In the genomic region with DNA sequence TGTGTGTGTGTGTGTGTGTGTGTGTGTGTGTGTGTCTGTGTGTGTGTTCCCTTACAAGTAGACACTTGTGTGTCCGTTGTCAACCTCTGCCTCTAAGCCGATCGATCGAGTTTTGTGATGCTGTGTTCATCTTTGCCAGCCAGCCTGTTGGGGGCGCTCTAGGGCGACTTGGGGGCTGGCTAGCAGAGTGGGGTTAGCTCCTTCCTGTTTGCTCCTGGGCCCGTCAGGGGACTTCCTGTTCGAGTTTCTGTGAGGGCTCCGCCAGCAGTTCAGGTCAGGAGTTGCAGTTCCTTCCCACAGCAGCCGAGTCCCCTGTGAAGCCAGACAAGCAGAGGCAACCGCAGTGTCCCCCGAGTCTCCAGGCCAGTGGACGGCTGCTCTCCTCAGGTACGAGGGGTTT, we compare ENCODE assay signal across 10 mouse cellular contexts. TPM values are rescaled to one million over a fixed set of nuclear protein-coding genes. Genes with fewer than 3 reads are reported as not detected.
DNase-seq lines count a peak whose midpoint lies in the region; ATAC-seq and TF ChIP-seq lines count a peak whose summit lies in the region.
"Had no signal": no experiment of that assay in that cellular context is flagged by ENCODE, and none has a peak within 500 bp of the region (broad histone marks: within the 10 kb centered on the region; RNA-seq: fewer than 3 reads in every experiment).

No protein-coding gene starts in this region.

- H3K27ac ChIP-seq in heart, adult 2 months: no peak overlapping the region
- no peak overlapping the region for H3K27ac ChIP-seq in spleen, adult 2 months (ENCODE audit: insufficient read depth, low read length)
- no peak overlapping the region for H3K27ac ChIP-seq in liver, postnatal 0 days (ENCODE audit: low read depth)
- H3K27ac ChIP-seq: lung, embryonic 15.5 days had no signal

- no peaks in the 10 kb centered on the region for H3K79me2 ChIP-seq in heart, adult 2 months (replicated peaks; ENCODE audit: control insufficient read depth, insufficient read depth, low read length)

- WGBS in heart, adult 2 months: 80% methylated on average over 14 of the region's 14 CpGs
- WGBS in spleen, adult 2 months: 82% methylated on average over 14 of the region's 14 CpGs
- 78% methylated on average over 14 of the region's 14 CpGs for WGBS in liver, postnatal 0 days (ENCODE audit: insufficient replicate concordance)

- peak; percentile 15; the same call in 1 of the 2 replicates for TF ChIP-seq CTCF in heart, adult 2 months (IDR thresholded peaks at IDR 0.05)
- TF ChIP-seq CTCF in spleen, adult 2 months (IDR thresholded peaks at IDR 0.05; ENCODE audit: extremely low read depth, insufficient read depth, insufficient read length, insufficient replicate concordance): no peak
- TF ChIP-seq CTCF in liver, postnatal 0 days (IDR thresholded peaks at IDR 0.05; ENCODE audit: low read depth): peak; percentile 43

- no peak overlapping the region for H3K9ac ChIP-seq in heart, adult 2 months (ENCODE audit: low read depth, low read length)
- no peak overlapping the region for H3K9ac ChIP-seq in liver, postnatal 0 days (replicated peaks)
- H3K9ac ChIP-seq: lung, embryonic 15.5 days had no signal

- peaks cover 4% of the 10 kb centered on the region; the same call in 1 of the 2 replicates for H3K4me1 ChIP-seq in heart, adult 2 months (ENCODE audit: control insufficient read depth, insufficient read depth, low read length)
- no peaks in the 10 kb centered on the region for H3K4me1 ChIP-seq in spleen, adult 2 months (ENCODE audit: control insufficient read depth, insufficient read depth, insufficient read length)
- no peaks in the 10 kb centered on the region for H3K4me1 ChIP-seq in liver, postnatal 0 days (ENCODE audit: insufficient read depth)
- H3K4me1 ChIP-seq: lung, embryonic 15.5 days had no signal

- TF ChIP-seq POLR2A in heart, adult 2 months (IDR thresholded peaks at IDR 0.05; ENCODE audit: insufficient read depth, low read depth, low read length): no peak
- TF ChIP-seq POLR2A in spleen, adult 2 months (IDR thresholded peaks at IDR 0.05; ENCODE audit: low read depth, low read length): no peak

- H3K27me3 ChIP-seq in heart, adult 2 months (ENCODE audit: control insufficient read depth, insufficient read depth, low read length): no peaks in the 10 kb centered on the region
- no peaks in the 10 kb centered on the region for H3K27me3 ChIP-seq in spleen, adult 2 months (ENCODE audit: control insufficient read depth, insufficient read depth, low read length)
- no peaks in the 10 kb centered on the region for H3K27me3 ChIP-seq in liver, postnatal 0 days (ENCODE audit: insufficient read depth, low read length)
- H3K27me3 ChIP-seq: lung, embryonic 15.5 days had no signal

- intact Hi-C loops in heart, adult 2 months (cut with DNase I): no loop called here
- intact Hi-C loops in heart, postnatal 25 days (cut with DNase I): loop anchor here (10.0 kb wide), 1 partner anchor 117 kb away; no protein-coding TSS in a partner anchor

- no peaks in the 10 kb centered on the region for H3K9me3 ChIP-seq in liver, postnatal 0 days (ENCODE audit: low read length)
- H3K9me3 ChIP-seq: lung, embryonic 15.5 days had no signal

- no peak overlapping the region for H3K4me2 ChIP-seq in liver, postnatal 0 days (ENCODE audit: low read depth, low read length)
- H3K4me2 ChIP-seq: lung, embryonic 15.5 days had no signal

- no peak for TF ChIP-seq EP300 in heart, adult 2 months (IDR thresholded peaks at IDR 0.05; ENCODE audit: insufficient read depth, low read depth, low read length)
- TF ChIP-seq EP300 in liver, postnatal 0 days (IDR thresholded peaks at IDR 0.05; ENCODE audit: low read depth): no peak

- no peak overlapping the region for H3K4me3 ChIP-seq in heart, adult 2 months
- no peak overlapping the region for H3K4me3 ChIP-seq in spleen, adult 2 months (ENCODE audit: extremely low read depth, insufficient read depth, insufficient read length)
- H3K4me3 ChIP-seq in liver, postnatal 0 days (ENCODE audit: low read depth, low read length): no peak overlapping the region
- H3K4me3 ChIP-seq: lung, embryonic 15.5 days had no signal

- DNase-seq in heart, adult 2 months: no peak
- DNase-seq in heart, postnatal 25 days (ENCODE audit: low spot score): no peak
- DNase-seq in spleen, adult 2 months (ENCODE audit: low read depth in 1 of 2, low spot score in 2 of 2): peak; percentile 7 to 12
- no peak for DNase-seq in spleen, adult 12 weeks (ENCODE audit: low spot score)
- DNase-seq in liver, postnatal 0 days: peak; percentile 40
- DNase-seq in thymus, postnatal 4 days: peak; percentile 69
- no peak for DNase-seq in heart, adult 8-10 months (ENCODE audit: low spot score)
- no peak for DNase-seq in kidney, postnatal 36 days
- DNase-seq: cerebellum, postnatal 36 days had no signal

- peaks cover 3% of the 10 kb centered on the region; the same call in 1 of the 2 replicates for H3K36me3 ChIP-seq in heart, adult 2 months (ENCODE audit: control insufficient read depth, insufficient read depth, low read length)
- H3K36me3 ChIP-seq in spleen, adult 2 months (ENCODE audit: control insufficient read depth, insufficient read depth, low read length): peaks cover 12% of the 10 kb centered on the region
- peaks cover 19% of the 10 kb centered on the region; the same call in 1 of the 2 replicates for H3K36me3 ChIP-seq in liver, postnatal 0 days (replicated peaks; ENCODE audit: insufficient read depth, low read length)

- ATAC-seq in liver, postnatal 0 days: peak; percentile 29

RNA-seq across cellular contexts. Expression of gene Leo1, which starts 27.0 kb away (rescaled TPM):
- 10 to 100 TPM; 12.4 to 20.4 TPM for total RNA-seq in heart, adult 2 months (2021)
- polyA plus RNA-seq in heart, adult 2 months (2012; rRNA removed): 3.0 and 4.6 TPM in 2 replicates
- total RNA-seq in heart, postnatal 25 days (2021): 10 to 100 TPM; 12.0 to 20.6 TPM
- 2.0 and 2.1 TPM in 2 replicates for polyA plus RNA-seq in spleen, adult 2 months (2012; rRNA removed)
- 10.5 and 11.3 TPM in 2 replicates for polyA plus RNA-seq in liver, postnatal 0 days (2015; fragmentation: Nextera tagmentation; extraction: Ambion mirVana)
- total RNA-seq in heart, adult 8-10 months (2022): 10 to 100 TPM in 3 of 4 experiments, 1 to 10 TPM in 1; 8.9 to 14.0 (median 12.8) TPM

RNA-seq across cellular contexts. Expression of gene Mapk6, which starts 58.5 kb away (rescaled TPM):
- 10 to 100 TPM; 25.6 to 26.8 TPM for total RNA-seq in heart, adult 2 months (2021)
- polyA plus RNA-seq in heart, adult 2 months (2012; rRNA removed): 11.2 and 22.3 TPM in 2 replicates
- total RNA-seq in heart, postnatal 25 days (2021): 10 to 100 TPM; 30.9 to 31.0 TPM
- polyA plus RNA-seq in spleen, adult 2 months (2012; rRNA removed): 11.4 and 12.7 TPM in 2 replicates
- polyA plus RNA-seq in liver, postnatal 0 days (2015; fragmentation: Nextera tagmentation; extraction: Ambion mirVana): 17.2 and 18.4 TPM in 2 replicates
- total RNA-seq in heart, adult 8-10 months (2022): 10 to 100 TPM; 21.8 to 25.3 (median 22.6) TPM

Comparison
In these comparisons a context has a peak if more than half of its experiments do, and no peak if none do; other contexts are left out.
1. DNase-seq: peak in spleen, adult 2 months (2 of 2), liver, postnatal 0 days (single experiment) and thymus, postnatal 4 days (single experiment); none in heart, adult 2 months (0 of 2), heart, postnatal 25 days (single experiment), spleen, adult 12 weeks (single experiment), heart, adult 8-10 months (single experiment) and kidney, postnatal 36 days (0 of 2).